Mouse (Mus musculus): ENCODE measurements around the gene Spata5. TPM values are rescaled to one million over a fixed set of nuclear protein-coding genes. Genes with fewer than 3 reads are reported as not detected.
A peak's percentile ranks its signal among the peaks of the same experiment; 100 is the strongest.

Spata5 gene
- polyA plus RNA-seq, 1 experiment from 2014 or later, result 14.8 TPM

GRCm38 (mm10) chr3:37426069-37426468 is 6.4 kb downstream of the Spata5 start:
- peaks cover 5% of the 10 kb centered on the region for H3K36me3 ChIP-seq (ENCODE audit: control insufficient read depth, insufficient read depth, low read length)
- no peak for ATAC-seq (ENCODE audit: low FRiP score, low TSS enrichment)
- H3K27ac ChIP-seq (replicated peaks), result no peak overlapping the region
- H3K4me2 ChIP-seq (replicated peaks; ENCODE audit: low read depth), result no peak overlapping the region
- peaks cover 3% of the 10 kb centered on the region; the same call in 1 of the 2 replicates for H3K4me1 ChIP-seq (replicated peaks; ENCODE audit: control insufficient read depth, insufficient read depth)
- H3K27me3 ChIP-seq (ENCODE audit: control insufficient read depth, insufficient read depth, low read length), result no peaks in the 10 kb centered on the region
- H3K4me3 ChIP-seq (ENCODE audit: low read depth, low read length), result no peak overlapping the region
- DNase-seq (ENCODE audit: low spot score), result no peak
- no peak for TF ChIP-seq EP300 (optimal IDR thresholded peaks at IDR 0.05)
- TF ChIP-seq CTCF (IDR thresholded peaks at IDR 0.05; ENCODE audit: low read depth), result no peak
- no peak overlapping the region for H3K9ac ChIP-seq (ENCODE audit: low read length)
- 92% methylated on average over 3 of the region's 3 CpGs for WGBS
- no peaks in the 10 kb centered on the region for H3K9me3 ChIP-seq (ENCODE audit: control insufficient read depth, low read length)

GRCm38 (mm10) chr3:37430359-37430758 is 10.7 kb downstream of the Spata5 start:
- Histone ChIP-seq H3K9ac (ENCODE audit: low read length) (no peak overlapping the region), H3K36me3 (ENCODE audit: control insufficient read depth, insufficient read depth, low read length) (peaks cover 7% of the 10 kb centered on the region), H3K4me1 (replicated peaks; ENCODE audit: control insufficient read depth, insufficient read depth) (no peaks in the 10 kb centered on the region), H3K4me2 (replicated peaks; ENCODE audit: low read depth) (no peak overlapping the region), H3K4me3 (ENCODE audit: low read depth, low read length) (no peak overlapping the region), H3K27ac (replicated peaks) (no peak overlapping the region), H3K9me3 (ENCODE audit: control insufficient read depth, low read length) (no peaks in the 10 kb centered on the region), H3K27me3 (ENCODE audit: control insufficient read depth, insufficient read depth, low read length) (no peaks in the 10 kb centered on the region)
- TF ChIP-seq CTCF (IDR thresholded peaks at IDR 0.05; ENCODE audit: low read depth) (no peak), EP300 (optimal IDR thresholded peaks at IDR 0.05) (no peak)
- DNase-seq (ENCODE audit: low spot score) (no peak), ATAC-seq (ENCODE audit: low FRiP score, low TSS enrichment) (no peak)

DNA sequence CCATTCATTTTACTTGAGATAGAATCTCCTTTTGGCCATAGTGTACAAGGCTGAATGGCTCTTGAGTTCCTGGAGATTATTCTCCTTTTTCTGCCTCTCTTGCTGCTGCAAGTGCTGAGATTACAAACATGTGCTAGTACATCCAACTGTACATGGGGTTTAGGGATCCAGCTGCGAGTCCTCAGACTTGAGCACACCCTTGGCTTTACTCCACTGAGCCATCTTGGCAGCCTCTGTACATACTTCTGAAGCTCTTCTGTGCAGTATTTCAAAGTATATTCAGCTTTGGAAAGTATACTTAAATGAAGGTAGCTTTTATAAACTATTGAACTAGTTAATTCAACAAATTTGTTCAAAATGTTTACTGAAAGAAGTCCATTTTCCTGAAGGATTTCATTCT is 20.1 kb downstream of the Spata5 start:
- ATAC-seq (ENCODE audit: low FRiP score, low TSS enrichment) (no peak), DNase-seq (ENCODE audit: low spot score) (no peak)
- 48% methylated on average over 1 of the region's 1 CpGs for WGBS
- H3K27ac ChIP-seq (replicated peaks), result no peak overlapping the region
- H3K9me3 ChIP-seq (ENCODE audit: control insufficient read depth, low read length), result no peaks in the 10 kb centered on the region
- no peak overlapping the region for H3K4me3 ChIP-seq (ENCODE audit: low read depth, low read length)
- no peaks in the 10 kb centered on the region for H3K27me3 ChIP-seq (ENCODE audit: control insufficient read depth, insufficient read depth, low read length)
- H3K4me1 ChIP-seq (replicated peaks; ENCODE audit: control insufficient read depth, insufficient read depth), result no peaks in the 10 kb centered on the region
- H3K4me2 ChIP-seq (replicated peaks; ENCODE audit: low read depth), result no peak overlapping the region
- H3K9ac ChIP-seq (ENCODE audit: low read length), result no peak overlapping the region
- H3K36me3 ChIP-seq (ENCODE audit: control insufficient read depth, insufficient read depth, low read length), result no peaks in the 10 kb centered on the region
- TF ChIP-seq EP300 (optimal IDR thresholded peaks at IDR 0.05) (no peak), CTCF (IDR thresholded peaks at IDR 0.05; ENCODE audit: low read depth) (no peak)

DNA sequence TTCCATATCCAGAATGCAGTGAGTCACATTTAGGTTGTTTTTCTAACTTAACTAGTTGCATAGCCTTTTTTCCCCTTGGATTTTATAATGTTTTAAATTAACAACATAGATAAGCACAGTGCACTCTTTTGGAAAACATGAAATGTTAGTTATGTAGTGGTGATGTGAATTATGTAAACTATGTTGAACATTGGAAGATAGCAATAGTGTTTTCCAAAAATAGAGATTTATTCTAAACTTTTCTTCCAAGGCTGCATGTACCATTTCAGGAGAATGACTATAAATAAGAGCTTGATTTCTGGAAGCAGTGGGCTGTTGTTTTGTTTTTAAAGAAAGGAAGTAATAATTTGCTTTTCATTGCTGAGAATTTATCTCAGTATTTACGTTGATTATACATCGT is 23.7 kb downstream of the Spata5 start:
- H3K9ac ChIP-seq (ENCODE audit: low read length), result no peak overlapping the region
- no peaks in the 10 kb centered on the region for H3K36me3 ChIP-seq (ENCODE audit: control insufficient read depth, insufficient read depth, low read length)
- TF ChIP-seq CTCF (IDR thresholded peaks at IDR 0.05; ENCODE audit: low read depth) (no peak), EP300 (optimal IDR thresholded peaks at IDR 0.05) (no peak)
- ATAC-seq (ENCODE audit: low FRiP score, low TSS enrichment) (no peak), DNase-seq (ENCODE audit: low spot score) (no peak)
- WGBS, result 74% methylated on average over 2 of the region's 2 CpGs
- H3K27me3 ChIP-seq (ENCODE audit: control insufficient read depth, insufficient read depth, low read length), result no peaks in the 10 kb centered on the region
- no peak overlapping the region for H3K27ac ChIP-seq (replicated peaks)
- H3K9me3 ChIP-seq (ENCODE audit: control insufficient read depth, low read length), result no peaks in the 10 kb centered on the region
- no peak overlapping the region for H3K4me2 ChIP-seq (replicated peaks; ENCODE audit: low read depth)
- H3K4me3 ChIP-seq (ENCODE audit: low read depth, low read length), result no peak overlapping the region
- H3K4me1 ChIP-seq (replicated peaks; ENCODE audit: control insufficient read depth, insufficient read depth), result no peaks in the 10 kb centered on the region

GRCm38 (mm10) chr3:37455992-37456391 is 36.3 kb downstream of the Spata5 start:
- no peaks in the 10 kb centered on the region for H3K27me3 ChIP-seq (ENCODE audit: control insufficient read depth, insufficient read depth, low read length)
- H3K36me3 ChIP-seq (ENCODE audit: control insufficient read depth, insufficient read depth, low read length), result no peaks in the 10 kb centered on the region
- no peak overlapping the region for H3K4me2 ChIP-seq (replicated peaks; ENCODE audit: low read depth)
- DNase-seq (ENCODE audit: low spot score) (no peak), ATAC-seq (ENCODE audit: low FRiP score, low TSS enrichment) (no peak)
- no peak for TF ChIP-seq CTCF (IDR thresholded peaks at IDR 0.05; ENCODE audit: low read depth)
- TF ChIP-seq EP300 (optimal IDR thresholded peaks at IDR 0.05), result no peak
- 59% methylated on average over 1 of the region's 1 CpGs for WGBS
- H3K27ac ChIP-seq (replicated peaks), result no peak overlapping the region
- no peaks in the 10 kb centered on the region for H3K4me1 ChIP-seq (replicated peaks; ENCODE audit: control insufficient read depth, insufficient read depth)
- no peak overlapping the region for H3K4me3 ChIP-seq (ENCODE audit: low read depth, low read length)
- H3K9me3 ChIP-seq (ENCODE audit: control insufficient read depth, low read length), result no peaks in the 10 kb centered on the region
- H3K9ac ChIP-seq (ENCODE audit: low read length), result no peak overlapping the region

DNA sequence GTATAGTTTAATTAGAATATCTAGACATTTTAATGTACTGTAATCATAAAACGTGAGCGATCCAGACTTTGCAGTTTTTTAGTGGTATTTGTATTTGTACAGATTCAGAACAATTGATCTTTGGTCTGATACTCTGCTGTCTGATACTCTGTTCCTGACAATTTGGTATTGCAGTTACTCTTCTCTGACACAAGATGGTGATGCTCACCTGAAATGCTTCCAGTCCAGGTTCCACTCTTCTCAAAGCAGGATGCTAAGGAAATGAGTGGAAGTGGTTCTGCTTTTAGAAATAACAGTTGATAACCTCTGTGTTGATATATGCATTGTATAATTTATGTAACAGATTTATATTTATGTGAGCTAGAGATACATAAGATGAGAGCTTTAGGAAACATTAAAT is 48.5 kb downstream of the Spata5 start:
- Histone ChIP-seq H3K4me3 (ENCODE audit: low read depth, low read length) (no peak overlapping the region), H3K27me3 (ENCODE audit: control insufficient read depth, insufficient read depth, low read length) (no peaks in the 10 kb centered on the region), H3K27ac (replicated peaks) (no peak overlapping the region), H3K9me3 (ENCODE audit: control insufficient read depth, low read length) (no peaks in the 10 kb centered on the region), H3K4me1 (replicated peaks; ENCODE audit: control insufficient read depth, insufficient read depth) (no peaks in the 10 kb centered on the region), H3K36me3 (ENCODE audit: control insufficient read depth, insufficient read depth, low read length) (no peaks in the 10 kb centered on the region; the same call in 1 of the 2 replicates), H3K9ac (ENCODE audit: low read length) (no peak overlapping the region), H3K4me2 (replicated peaks; ENCODE audit: low read depth) (no peak overlapping the region)
- TF ChIP-seq EP300 (optimal IDR thresholded peaks at IDR 0.05) (no peak), CTCF (IDR thresholded peaks at IDR 0.05; ENCODE audit: low read depth) (peak; percentile 81)
- WGBS, result 86% methylated on average over 2 of the region's 2 CpGs
- ATAC-seq (ENCODE audit: low FRiP score, low TSS enrichment) (no peak), DNase-seq (ENCODE audit: low spot score) (no peak)
